Mouse (Mus musculus) midbrain, postnatal 0 days (tissue): ENCODE measurements at regions not wholly inside any gene's neighbourhood (a gene's known extent, or its start where the extent isn't known, plus 50 kb on each side); places are given as distances from the start of the nearest gene placed in this dataset.

ENCODE experiments used
- ATAC-seq: fragments of 200-750 bp; cut with Nextera tagmentation; 2 replicates; pipeline ENCODE4 v1.8.0; 2017; ENCODE audit warnings: moderate number of reproducible peaks, mild to moderate bottlenecking, moderate TSS enrichment, moderate library complexity; ENCODE audit not compliant: low FRiP score
- DNase-seq: peaks from one replicate; pipeline ENCODE4 v3.0.0-alpha.2; 2015; ENCODE audit warnings: low spot score
- H3K27ac ChIP-seq: fragments of 300-500 bp; sonication (generic); 2 replicates; pipeline ENCODE4 v1.5.1; 2014; ENCODE audit warnings: low read depth, mild to moderate bottlenecking, low read length, mixed read lengths
- H3K27me3 ChIP-seq: fragments of 300-500 bp; sonication (generic); 2 replicates; pipeline ENCODE4 v1.6.1; 2014; ENCODE audit warnings: low read length, control low read depth, mixed read lengths; ENCODE audit not compliant: insufficient read depth
- H3K36me3 ChIP-seq: fragments of 300-500 bp; sonication (generic); 2 replicates; pipeline ENCODE4 v1.6.1; 2014; ENCODE audit warnings: low read length, control low read depth, mixed read lengths; ENCODE audit not compliant: insufficient read depth
- H3K4me1 ChIP-seq: fragments of 300-500 bp; sonication (generic); 2 replicates; pipeline ENCODE4 v1.6.1; 2014; ENCODE audit warnings: mild to moderate bottlenecking, control low read depth, antibody characterized with exemption, low read length, mixed read lengths; ENCODE audit not compliant: insufficient read depth
- H3K4me2 ChIP-seq: fragments of 300-500 bp; sonication (generic); 2 replicates; pipeline ENCODE4 v1.6.1; 2014; ENCODE audit warnings: low read depth, mild to moderate bottlenecking, low read length, mixed read lengths; ENCODE audit not compliant: poor library complexity, severe bottlenecking
- H3K4me3 ChIP-seq: fragments of 300-500 bp; sonication (generic); 2 replicates; pipeline ENCODE4 v1.5.1; 2014; ENCODE audit warnings: low read depth, mild to moderate bottlenecking, low read length, moderate library complexity
- H3K9ac ChIP-seq: fragments of 300-500 bp; sonication (generic); replicated peaks from 2 replicates; pipeline ENCODE4 v1.6.1; 2014; ENCODE audit warnings: mild to moderate bottlenecking, low read length, moderate library complexity, mixed read lengths; ENCODE audit not compliant: poor library complexity, severe bottlenecking
- H3K9me3 ChIP-seq: fragments of 300-500 bp; sonication (generic); 2 replicates; pipeline ENCODE4 v1.6.1; 2016; ENCODE audit warnings: low read length, control low read depth
- CTCF ChIP-seq: IDR thresholded peaks from 2 replicates; pipeline ENCODE4 v1.5.1; 2016; ENCODE audit warnings: antibody characterized with exemption, mild to moderate bottlenecking
- WGBS: fragments of 180-500 bp; shearing (Covaris S2); extraction: QIAGEN DNeasy Blood & Tissue Kit; methylation state at CpG from one replicate; pipeline ENCODE4 v1.1.7; 2014; 5-methylcytosine and 5-hydroxymethylcytosine counted together

DNA sequence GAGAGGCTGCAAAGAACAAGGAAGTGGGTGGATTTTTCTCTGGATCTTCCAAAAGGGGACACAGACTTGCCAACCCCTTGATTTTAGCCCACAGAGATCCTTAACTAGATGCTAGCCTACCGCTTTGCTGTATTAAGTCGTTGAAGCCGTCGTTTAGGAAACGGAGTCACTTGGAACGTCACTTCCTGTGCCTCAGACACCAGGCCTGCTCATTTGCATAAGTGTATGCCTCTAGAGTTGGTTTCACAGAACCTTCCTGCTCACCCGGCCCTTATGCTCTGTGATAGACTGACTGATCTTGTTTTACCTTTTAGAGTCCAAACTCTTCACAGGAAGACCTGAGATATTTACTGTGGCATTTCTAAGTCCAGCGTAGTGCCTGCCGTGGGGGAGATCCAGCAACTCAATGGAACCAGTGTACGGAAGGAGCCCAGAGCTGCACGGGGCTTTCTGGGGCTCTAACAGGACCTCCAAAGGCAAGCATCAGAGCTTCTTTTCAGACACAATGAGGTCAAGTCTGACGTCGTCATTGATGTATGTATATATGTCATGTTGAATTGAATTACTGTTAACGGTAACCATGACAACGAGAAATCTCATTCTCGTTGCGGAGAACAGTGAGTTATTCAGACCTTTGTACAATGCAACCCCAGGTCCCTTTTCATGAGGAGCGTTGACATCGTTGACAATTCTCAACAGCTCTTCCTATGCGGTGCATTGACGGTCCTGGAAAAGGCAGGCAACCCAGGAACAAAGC lies 72.2 kb upstream of the Ubl3 start:
- no peak overlapping the region for H3K9ac ChIP-seq
- DNase-seq (peak; percentile 75), ATAC-seq (peak; percentile 87)
- peak overlapping the region; percentile 20; the same call in 1 of the 2 replicates for H3K4me2 ChIP-seq
- H3K36me3 ChIP-seq = no peaks in the 10 kb centered on the region
- no peaks in the 10 kb centered on the region for H3K27me3 ChIP-seq
- WGBS = 41% methylated on average over 21 of the region's 21 CpGs
- no peaks in the 10 kb centered on the region for H3K9me3 ChIP-seq
- H3K4me1 ChIP-seq = 0 out of 2 replicates have a peak, but pooled peaks cover 3% of the 10 kb centered on the region
- H3K27ac ChIP-seq = peak overlapping the region; percentile 67
- no peak overlapping the region for H3K4me3 ChIP-seq
- no peak for TF ChIP-seq CTCF

DNA sequence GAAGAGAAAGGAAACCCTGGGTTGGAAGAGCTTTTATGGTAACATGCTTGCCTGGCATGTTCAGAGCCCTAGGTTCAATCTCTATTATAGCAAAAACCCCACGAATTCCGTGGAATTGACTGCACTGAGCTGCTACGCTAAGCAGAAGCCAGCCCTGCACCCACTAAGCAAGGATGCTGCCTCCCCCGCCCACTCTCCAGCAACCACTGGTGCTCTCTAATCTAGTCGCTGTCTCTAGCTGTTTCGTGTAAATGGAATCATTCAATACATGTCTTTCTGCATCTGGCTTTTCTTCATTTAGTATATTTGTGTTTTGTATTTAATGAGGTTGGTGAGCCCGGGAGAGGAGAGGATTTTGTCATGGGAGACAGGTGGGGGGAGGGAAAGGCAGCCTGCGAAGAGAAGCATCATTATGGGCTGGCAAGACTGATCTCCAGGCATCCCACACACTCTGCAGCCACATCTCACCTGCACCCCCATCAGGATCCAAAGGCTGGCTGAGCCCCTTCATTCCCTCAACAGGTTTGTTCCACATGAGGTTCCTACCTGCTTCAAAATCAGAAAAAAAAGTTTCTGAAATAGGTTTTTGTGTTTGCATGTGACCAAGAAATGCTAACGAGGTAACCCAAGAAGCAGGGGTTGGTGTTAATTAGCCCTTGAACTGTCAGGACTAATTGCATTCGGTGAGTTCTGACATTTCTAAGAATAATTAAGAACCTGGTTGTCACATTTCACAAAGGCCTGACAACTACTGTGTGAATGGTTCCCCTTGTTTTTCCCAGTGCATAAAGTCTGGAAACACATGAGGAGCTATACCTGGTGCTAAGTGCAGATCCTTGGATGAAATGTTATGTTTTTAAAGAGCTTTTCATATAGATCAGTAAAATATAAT lies 68.6 kb upstream of the Ubl3 start:
- TF ChIP-seq CTCF = no peak
- no peaks in the 10 kb centered on the region for H3K36me3 ChIP-seq
- no peak for ATAC-seq
- H3K4me2 ChIP-seq = no peak overlapping the region
- no peak overlapping the region for H3K4me3 ChIP-seq
- H3K27ac ChIP-seq = no peak overlapping the region
- H3K27me3 ChIP-seq = no peaks in the 10 kb centered on the region
- H3K9me3 ChIP-seq = no peaks in the 10 kb centered on the region
- H3K9ac ChIP-seq = no peak overlapping the region
- 44% methylated on average over 10 of the region's 10 CpGs for WGBS
- no peak for DNase-seq
- 0 out of 2 replicates have a peak, but pooled peaks cover 3% of the 10 kb centered on the region for H3K4me1 ChIP-seq

DNA sequence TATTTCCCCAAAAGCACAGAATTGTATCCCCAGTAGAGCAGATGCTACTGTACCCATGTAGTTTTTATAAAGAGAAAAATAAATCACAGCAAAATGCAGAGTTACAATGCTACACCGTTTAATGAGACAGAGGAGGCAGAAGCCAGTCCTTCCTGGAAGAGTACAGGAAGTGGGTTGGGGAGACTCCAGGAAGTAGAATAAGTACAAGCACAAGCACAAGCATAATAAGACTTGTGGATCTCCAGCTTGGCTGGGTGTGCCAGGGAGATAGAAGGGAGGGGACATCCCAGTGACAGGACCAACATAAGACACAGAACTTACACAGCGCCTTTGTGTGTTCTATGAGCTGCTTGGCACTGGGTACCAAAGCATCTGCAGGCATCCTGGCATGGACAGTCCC lies 67.3 kb upstream of the Ubl3 start:
- 83% methylated on average over 2 of the region's 2 CpGs for WGBS
- no peak overlapping the region for H3K4me2 ChIP-seq
- no peaks in the 10 kb centered on the region for H3K36me3 ChIP-seq
- TF ChIP-seq CTCF = no peak
- ATAC-seq (no peak), DNase-seq (no peak)
- 0 out of 2 replicates have a peak, but pooled peaks cover 3% of the 10 kb centered on the region for H3K4me1 ChIP-seq
- H3K4me3 ChIP-seq = no peak overlapping the region
- no peaks in the 10 kb centered on the region for H3K9me3 ChIP-seq
- no peak overlapping the region for H3K27ac ChIP-seq
- H3K27me3 ChIP-seq = no peaks in the 10 kb centered on the region
- H3K9ac ChIP-seq = no peak overlapping the region

DNA sequence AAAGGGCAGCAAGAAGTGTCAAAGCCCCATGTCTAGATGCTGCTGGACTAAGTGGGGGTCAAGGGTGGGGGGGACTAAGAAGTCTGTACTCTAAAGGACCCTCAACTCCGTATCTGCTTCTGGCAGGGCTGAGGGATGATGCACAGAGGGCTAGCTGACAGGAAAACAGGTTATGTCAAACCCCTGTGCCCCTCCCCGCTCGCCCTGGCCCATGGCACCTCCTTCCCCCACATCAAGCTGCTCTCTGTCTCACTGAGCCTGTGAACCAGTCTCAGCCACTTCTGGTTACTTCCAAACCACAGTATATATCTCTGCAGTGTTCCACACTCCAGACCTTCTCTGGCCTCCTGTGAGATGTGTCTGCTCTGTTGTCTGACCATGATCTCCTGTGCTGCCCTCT lies 63.8 kb upstream of the Ubl3 start:
- no peak overlapping the region for H3K9ac ChIP-seq
- no peaks in the 10 kb centered on the region for H3K27me3 ChIP-seq
- H3K9me3 ChIP-seq = no peaks in the 10 kb centered on the region
- no peak for TF ChIP-seq CTCF
- no peak overlapping the region for H3K4me2 ChIP-seq
- no peak for DNase-seq
- no peaks in the 10 kb centered on the region for H3K4me1 ChIP-seq
- WGBS = 89% methylated on average over 3 of the region's 3 CpGs
- no peak overlapping the region; the same call in 1 of the 2 replicates for H3K27ac ChIP-seq
- no peak overlapping the region for H3K4me3 ChIP-seq
- H3K36me3 ChIP-seq = no peaks in the 10 kb centered on the region
- no peak for ATAC-seq

DNA sequence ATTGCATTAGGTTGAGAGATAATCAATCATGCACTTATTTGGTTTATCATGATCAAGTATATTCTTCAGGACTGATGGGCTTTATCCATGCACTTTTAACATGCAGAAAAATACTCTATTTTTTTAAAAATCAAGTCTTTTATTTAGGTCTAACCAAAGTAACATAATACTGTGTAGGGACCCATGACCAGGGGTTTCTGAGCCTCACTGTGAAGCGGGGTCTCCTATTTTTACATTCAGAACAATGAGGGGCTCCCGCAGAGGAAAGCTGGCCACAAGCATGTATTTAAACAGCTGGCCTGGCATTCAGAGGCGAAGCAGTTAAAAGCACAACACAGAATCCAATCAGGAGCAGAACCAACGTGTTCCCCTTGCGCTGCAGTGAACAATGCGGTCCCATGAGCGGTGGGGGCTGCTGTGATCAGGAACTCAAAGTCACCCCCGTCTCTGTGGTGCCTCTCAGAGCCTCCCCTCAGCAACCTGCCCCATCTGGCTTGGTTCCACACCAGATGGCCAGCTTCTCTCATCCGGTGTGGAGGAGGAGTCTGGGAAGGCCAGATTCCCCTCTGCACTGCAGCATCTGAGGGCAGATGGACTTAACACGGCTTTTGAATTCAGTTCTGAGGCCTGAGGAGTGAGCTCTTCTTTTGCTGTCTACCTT lies 63.2 kb upstream of the Ubl3 start:
- H3K27ac ChIP-seq = no peak overlapping the region; the same call in 1 of the 2 replicates
- H3K4me2 ChIP-seq = no peak overlapping the region
- ATAC-seq = peak; percentile 58; the same call in 1 of the 2 replicates
- H3K9me3 ChIP-seq = no peaks in the 10 kb centered on the region
- no peaks in the 10 kb centered on the region for H3K36me3 ChIP-seq
- no peak for TF ChIP-seq CTCF
- 34% methylated on average over 10 of the region's 10 CpGs for WGBS
- DNase-seq = peak; percentile 91
- 0 out of 2 replicates have a peak overlapping the region, but pooled peaks have one; percentile 24 for H3K9ac ChIP-seq
- H3K4me3 ChIP-seq = no peak overlapping the region
- no peaks in the 10 kb centered on the region for H3K27me3 ChIP-seq
- no peaks in the 10 kb centered on the region for H3K4me1 ChIP-seq
